ENCODE assay signal across 8 mouse cellular contexts in the genomic region with DNA sequence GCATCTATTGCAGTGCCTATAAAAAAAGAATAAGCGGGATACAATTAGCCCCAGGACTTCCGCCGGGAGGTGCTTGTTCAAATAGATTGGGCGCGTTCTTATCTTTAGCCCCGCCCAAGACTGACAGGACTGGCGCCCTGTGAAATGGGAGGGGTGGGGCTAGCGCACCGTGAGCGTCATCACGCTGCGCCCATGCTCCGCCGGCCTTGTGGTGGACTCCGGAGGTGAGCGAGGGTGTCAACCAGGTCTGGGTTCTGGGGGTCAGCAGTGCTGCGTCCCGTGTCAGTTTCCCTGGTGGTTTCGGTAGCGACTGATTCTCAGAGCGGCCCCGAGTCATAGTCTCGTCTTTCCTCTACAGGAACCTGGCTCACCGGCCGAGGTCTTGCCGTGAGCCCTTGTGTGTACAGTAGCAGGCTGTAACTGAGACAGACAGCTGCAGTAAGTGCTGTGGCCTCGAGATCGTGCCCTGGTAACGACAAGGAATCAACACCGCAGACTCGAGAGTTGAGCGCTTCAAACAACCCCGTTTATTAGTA. TPM values are rescaled to one million over a fixed set of nuclear protein-coding genes. Genes with fewer than 3 reads are reported as not detected.
A peak's percentile ranks its signal among the peaks of the same experiment; 100 is the strongest.
DNase-seq lines count a peak whose midpoint lies in the region; ATAC-seq and TF ChIP-seq lines count a peak whose summit lies in the region.

TSS of gene Mrps17 (plus strand) at position 172 of the 536 bp plus-strand sequence.

- TF ChIP-seq CTCF in liver, embryonic 14.5 days (IDR thresholded peaks at IDR 0.05; ENCODE audit: low read depth) = 0 out of 2 replicates have a peak, but pooled peaks have one; percentile 25
- TF ChIP-seq CTCF in stomach, postnatal 0 days (IDR thresholded peaks at IDR 0.05; ENCODE audit: low read depth) = no peak

- peak within 1 kb of the TSS; percentile 90 for H3K4me3 ChIP-seq in forebrain, embryonic 10.5 days
- H3K4me3 ChIP-seq in heart, embryonic 15.5 days = peak within 1 kb of the TSS; percentile 94
- H3K4me3 ChIP-seq in liver, embryonic 14.5 days (ENCODE audit: insufficient read depth in 1 of 2, low read depth in 2 of 2, low read length in 2 of 2) = peak within 1 kb of the TSS; percentile 84 to 96
- H3K4me3 ChIP-seq in neural tube, embryonic 11.5 days (ENCODE audit: low read depth, low read length) = peak within 1 kb of the TSS; percentile 63
- peak within 1 kb of the TSS; percentile 79 for H3K4me3 ChIP-seq in stomach, postnatal 0 days (ENCODE audit: low read depth, low read length)

- under 1% methylated on average over 33 of the region's 33 CpGs for WGBS in forebrain, embryonic 10.5 days
- WGBS in heart, embryonic 15.5 days = under 1% methylated on average over 33 of the region's 33 CpGs
- 1% methylated on average over 33 of the region's 33 CpGs for WGBS in liver, embryonic 14.5 days (ENCODE audit: insufficient replicate concordance)
- under 1% methylated on average over 33 of the region's 33 CpGs for WGBS in neural tube, embryonic 11.5 days
- WGBS in stomach, postnatal 0 days = under 1% methylated on average over 33 of the region's 33 CpGs

- H3K9ac ChIP-seq in heart, embryonic 15.5 days = peak within 1 kb of the TSS; percentile 83
- H3K9ac ChIP-seq in liver, embryonic 14.5 days (replicated peaks) = peak within 1 kb of the TSS; percentile 72
- peak within 1 kb of the TSS; percentile 82 for H3K9ac ChIP-seq in neural tube, embryonic 11.5 days (ENCODE audit: low read length)
- H3K9ac ChIP-seq in stomach, postnatal 0 days (ENCODE audit: low read length) = peak within 1 kb of the TSS; percentile 91

- H3K4me1 ChIP-seq in forebrain, embryonic 10.5 days = peaks cover 9% of the 10 kb centered on the region
- H3K4me1 ChIP-seq in heart, embryonic 15.5 days (replicated peaks) = peaks cover 8% of the 10 kb centered on the region
- peaks cover 3 to 6% of the 10 kb centered on the region in 2 experiments for H3K4me1 ChIP-seq in liver, embryonic 14.5 days (replicated peaks; ENCODE audit: control insufficient read depth in 2 of 2, insufficient read depth in 2 of 2, low read length in 1 of 2)
- H3K4me1 ChIP-seq in neural tube, embryonic 11.5 days (ENCODE audit: control insufficient read depth, insufficient read depth, low read length) = 0 out of 2 replicates have a peak, but pooled peaks cover 6% of the 10 kb centered on the region
- no peaks in the 10 kb centered on the region for H3K4me1 ChIP-seq in stomach, postnatal 0 days (replicated peaks; ENCODE audit: control insufficient read depth, insufficient read depth)

- H3K27ac ChIP-seq in forebrain, embryonic 10.5 days = peak within 1 kb of the TSS; percentile 85
- peak within 1 kb of the TSS; percentile 72 for H3K27ac ChIP-seq in heart, embryonic 15.5 days
- H3K27ac ChIP-seq in liver, embryonic 14.5 days = peak within 1 kb of the TSS; percentile 73
- no peak within 1 kb of the TSS for H3K27ac ChIP-seq in neural tube, embryonic 11.5 days (ENCODE audit: low read depth, low read length)
- H3K27ac ChIP-seq in stomach, postnatal 0 days (replicated peaks) = peak within 1 kb of the TSS; percentile 76

- no peaks in the 10 kb centered on the region for H3K9me3 ChIP-seq in forebrain, embryonic 10.5 days
- no peaks in the 10 kb centered on the region for H3K9me3 ChIP-seq in heart, embryonic 15.5 days (replicated peaks)
- no peaks in the 10 kb centered on the region for H3K9me3 ChIP-seq in liver, embryonic 14.5 days (ENCODE audit: control insufficient read depth, low read length)
- H3K9me3 ChIP-seq in neural tube, embryonic 11.5 days (ENCODE audit: control insufficient read depth, low read length) = no peaks in the 10 kb centered on the region
- no peaks in the 10 kb centered on the region for H3K9me3 ChIP-seq in stomach, postnatal 0 days (ENCODE audit: control insufficient read depth, low read length)

- peak; percentile 72 to 83 for DNase-seq in CD8-positive naive resting alpha-beta T cell, adult 2 months (ENCODE audit: low read depth in 2 of 2, low spot score in 2 of 2)
- peak; percentile 92 for DNase-seq in c-Kit-positive CD71-negative TER-119-negative erythroid progenitor cells, embryonic 14.5 days (ENCODE audit: low read depth)
- peak; percentile 90 for DNase-seq in forebrain, embryonic 10.5 days (ENCODE audit: extremely low spot score, low spot score)
- DNase-seq in kidney, postnatal 25 days = peak; percentile 96 to 97
- peak; percentile 93 to 94 (median 94) for DNase-seq in liver, embryonic 14.5 days (ENCODE audit: low read depth in 3 of 3, low spot score in 3 of 3)
- peak; percentile 95 for DNase-seq in neural tube, embryonic 11.5 days (ENCODE audit: low spot score)
- peak; percentile 96 for DNase-seq in stomach, postnatal 0 days (ENCODE audit: low spot score)

- peak; percentile 95 for ATAC-seq in heart, embryonic 15.5 days (replicated peaks; ENCODE audit: insufficient number of reproducible peaks, insufficient read depth, low FRiP score, low read depth)
- ATAC-seq in liver, embryonic 14.5 days (ENCODE audit: insufficient read depth) = peak; percentile 97
- ATAC-seq in neural tube, embryonic 11.5 days (ENCODE audit: insufficient read depth, low FRiP score, low TSS enrichment) = peak; percentile 94
- peak; percentile 99 for ATAC-seq in stomach, postnatal 0 days (ENCODE audit: low FRiP score, low TSS enrichment)

- no peaks in the 10 kb centered on the region for H3K27me3 ChIP-seq in forebrain, embryonic 10.5 days (ENCODE audit: poor library complexity, severe bottlenecking)
- H3K27me3 ChIP-seq in heart, embryonic 15.5 days = no peaks in the 10 kb centered on the region
- H3K27me3 ChIP-seq in liver, embryonic 14.5 days (ENCODE audit: control insufficient read depth, insufficient read depth, low read length) = no peaks in the 10 kb centered on the region
- no peaks in the 10 kb centered on the region for H3K27me3 ChIP-seq in neural tube, embryonic 11.5 days (ENCODE audit: control insufficient read depth, insufficient read depth, low read length)
- H3K27me3 ChIP-seq in stomach, postnatal 0 days (ENCODE audit: control insufficient read depth, insufficient read depth, low read length) = no peaks in the 10 kb centered on the region

- H3K36me3 ChIP-seq in forebrain, embryonic 10.5 days (replicated peaks) = peaks cover 37% of the 10 kb centered on the region
- H3K36me3 ChIP-seq in heart, embryonic 15.5 days = peaks cover 34% of the 10 kb centered on the region
- H3K36me3 ChIP-seq in liver, embryonic 14.5 days (replicated peaks; ENCODE audit: control insufficient read depth, insufficient read depth, low read depth) = peaks cover 23% of the 10 kb centered on the region
- H3K36me3 ChIP-seq in neural tube, embryonic 11.5 days (ENCODE audit: control insufficient read depth, insufficient read depth, low read length) = peaks cover 5% of the 10 kb centered on the region
- peaks cover 14% of the 10 kb centered on the region; the same call in 1 of the 2 replicates for H3K36me3 ChIP-seq in stomach, postnatal 0 days (ENCODE audit: control insufficient read depth, insufficient read depth, low read length)

- H3K4me2 ChIP-seq in heart, embryonic 15.5 days = peak within 1 kb of the TSS; percentile 84
- H3K4me2 ChIP-seq in liver, embryonic 14.5 days (ENCODE audit: low read depth) = peak within 1 kb of the TSS; percentile 97
- H3K4me2 ChIP-seq in neural tube, embryonic 11.5 days (ENCODE audit: low read depth) = peak within 1 kb of the TSS; percentile 59
- H3K4me2 ChIP-seq in stomach, postnatal 0 days (replicated peaks; ENCODE audit: low read depth) = peak within 1 kb of the TSS; percentile 77

- no peak for TF ChIP-seq EP300 in liver, embryonic 14.5 days (IDR thresholded peaks at IDR 0.05; ENCODE audit: low read depth)
- TF ChIP-seq EP300 in stomach, postnatal 0 days (optimal IDR thresholded peaks at IDR 0.05) = no peak

RNA-seq across cellular contexts. Expression of gene Mrps17, which starts in this region (rescaled TPM):
- polyA plus RNA-seq in forebrain, embryonic 10.5 days (2016; fragmentation: Nextera tagmentation; extraction: Ambion mirVana) = 173 and 181 TPM in 2 replicates
- 152 and 157 TPM in 2 replicates for polyA plus RNA-seq in heart, embryonic 15.5 days (2015; fragmentation: Nextera tagmentation; extraction: Ambion mirVana)
- polyA plus RNA-seq in liver, embryonic 14.5 days (2012; rRNA removed) = 46.8 and 54.6 TPM in 2 replicates
- polyA plus RNA-seq in liver, embryonic 14.5 days (2014; fragmentation: Nextera tagmentation; extraction: Ambion mirVana) = 111 TPM in 2 replicates
- 160 and 178 TPM in 2 replicates for polyA plus RNA-seq in neural tube, embryonic 11.5 days (2014; fragmentation: Nextera tagmentation; extraction: Ambion mirVana)
- polyA plus RNA-seq in stomach, postnatal 0 days (2015; fragmentation: Nextera tagmentation; extraction: Ambion mirVana) = 135 and 140 TPM in 2 replicates
